In the genomic region with DNA sequence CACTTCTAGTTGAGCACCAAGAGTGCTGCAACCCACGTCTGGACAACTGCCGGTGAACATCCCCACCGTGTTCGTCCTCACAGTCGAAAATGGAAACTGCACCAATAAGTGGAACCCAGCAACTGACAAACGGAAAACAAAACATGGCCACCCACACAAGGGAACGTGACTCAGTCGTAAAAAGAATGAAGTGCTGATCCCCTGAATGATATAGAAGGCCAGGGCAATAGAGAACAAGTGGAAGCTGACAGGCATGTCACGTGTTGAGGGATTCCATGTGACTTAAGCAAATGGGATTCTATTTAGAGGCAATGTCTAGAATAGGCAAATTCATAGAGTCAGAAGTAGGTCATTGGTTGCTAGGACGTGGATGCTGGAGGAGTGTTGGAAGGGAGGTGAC, we compare ENCODE assay signal across 23 mouse cellular contexts. TPM values are rescaled to one million over a fixed set of nuclear protein-coding genes. Genes with fewer than 3 reads are reported as not detected.
DNase-seq lines count a peak whose midpoint lies in the region; ATAC-seq and TF ChIP-seq lines count a peak whose summit lies in the region.
"Had no signal": no experiment of that assay in that cellular context is flagged by ENCODE, and none has a peak within 500 bp of the region (broad histone marks: within the 10 kb centered on the region; RNA-seq: fewer than 3 reads in every experiment).

No protein-coding gene starts in this region.

- 0 out of 2 replicates have a peak overlapping the region, but pooled peaks have one; percentile 13 for H3K27ac ChIP-seq in bone marrow macrophage, adult 2 months (ENCODE audit: insufficient read depth, low read depth, low read length)
- no peak overlapping the region for H3K27ac ChIP-seq in neural tube, embryonic 15.5 days (replicated peaks)
- H3K27ac ChIP-seq: embryonic facial prominence, embryonic 10.5 days; embryonic facial prominence, embryonic 12.5 days; forebrain, embryonic 13.5 days; forebrain, embryonic 15.5 days had no signal

- 62% methylated on average over 10 of the region's 10 CpGs for WGBS in neural tube, embryonic 15.5 days

- no peak for ATAC-seq in megakaryocyte-erythroid progenitor cell, adult 5-6 weeks (replicated peaks; ENCODE audit: low FRiP score, low TSS enrichment, poor library complexity, severe bottlenecking)
- ATAC-seq in neural tube, embryonic 15.5 days (ENCODE audit: low FRiP score): no peak
- ATAC-seq: activated CD4-positive, CD25-positive, alpha-beta regulatory T cell, adult 4 months; forebrain, embryonic 13.5 days; forebrain, embryonic 15.5 days; forebrain, postnatal 0 days; Patski had no signal

- no peak for TF ChIP-seq CTCF in bone marrow macrophage, adult 2 months (IDR thresholded peaks at IDR 0.05; ENCODE audit: low read depth, low read length)

- no peak overlapping the region for H3K4me3 ChIP-seq in bone marrow macrophage, adult 2 months (ENCODE audit: insufficient read depth, low read length)
- H3K4me3 ChIP-seq in neural tube, embryonic 15.5 days (replicated peaks): no peak overlapping the region
- H3K4me3 ChIP-seq: embryonic facial prominence, embryonic 10.5 days; embryonic facial prominence, embryonic 12.5 days; forebrain, embryonic 13.5 days; forebrain, embryonic 15.5 days had no signal

- TF ChIP-seq POLR2A in bone marrow macrophage, adult 2 months (IDR thresholded peaks at IDR 0.05; ENCODE audit: borderline replicate concordance, low read depth, low read length): no peak

- no peaks in the 10 kb centered on the region for H3K27me3 ChIP-seq in neural tube, embryonic 15.5 days (replicated peaks)
- H3K27me3 ChIP-seq: embryonic facial prominence, embryonic 12.5 days; forebrain, embryonic 13.5 days; forebrain, embryonic 15.5 days; Patski had no signal

- peaks cover 34% of the 10 kb centered on the region for H3K4me1 ChIP-seq in bone marrow macrophage, adult 2 months (ENCODE audit: control insufficient read depth, insufficient read depth, low read length)
- no peaks in the 10 kb centered on the region for H3K4me1 ChIP-seq in neural tube, embryonic 15.5 days
- H3K4me1 ChIP-seq: embryonic facial prominence, embryonic 10.5 days; embryonic facial prominence, embryonic 12.5 days; forebrain, embryonic 13.5 days; forebrain, embryonic 15.5 days had no signal

- no peak overlapping the region for H3K9ac ChIP-seq in neural tube, embryonic 15.5 days (replicated peaks)
- H3K9ac ChIP-seq: embryonic facial prominence, embryonic 12.5 days; forebrain, embryonic 13.5 days; forebrain, embryonic 15.5 days; forebrain, postnatal 0 days had no signal

- no peaks in the 10 kb centered on the region for H3K9me3 ChIP-seq in neural tube, embryonic 15.5 days (replicated peaks)
- H3K9me3 ChIP-seq: embryonic facial prominence, embryonic 10.5 days; embryonic facial prominence, embryonic 12.5 days; forebrain, embryonic 13.5 days; forebrain, embryonic 15.5 days; G1E had no signal

- H3K36me3 ChIP-seq in neural tube, embryonic 15.5 days: no peaks in the 10 kb centered on the region
- H3K36me3 ChIP-seq: embryonic facial prominence, embryonic 10.5 days; embryonic facial prominence, embryonic 12.5 days; forebrain, embryonic 15.5 days; G1E had no signal

- peak; percentile 22 for DNase-seq in retina, postnatal 1 day
- DNase-seq in retina, embryonic 14.5 days (ENCODE audit: low spot score): no peak
- peak; percentile 24 to 32 for DNase-seq in right cerebral cortex, adult 2 months (ENCODE audit: low spot score in 2 of 2)
- no peak for DNase-seq in right cerebral cortex, postnatal 14 days
- DNase-seq: adrenal gland, adult 8-10 months; adrenal gland, postnatal 14 days; adrenal gland, postnatal 36 days; cerebellum, adult 11-12 months; cerebellum, adult 2 months; cerebellum, adult 9-10 months; cerebellum, postnatal 10 days; cerebellum, postnatal 25 days; forebrain, postnatal 0 days had no signal

- H3K4me2 ChIP-seq in neural tube, embryonic 15.5 days: no peak overlapping the region
- H3K4me2 ChIP-seq: embryonic facial prominence, embryonic 12.5 days; forebrain, embryonic 13.5 days; forebrain, embryonic 15.5 days had no signal

RNA-seq across cellular contexts. Expression of a gene that starts 50.6 kb away (rescaled TPM):
- not detected in 2 replicates for polyA plus RNA-seq in bone marrow macrophage, adult 2 months (2012; ENCODE audit: insufficient read depth, insufficient read length, missing spikeins)
- not detected in 2 replicates for total RNA-seq in megakaryocyte-erythroid progenitor cell, adult 5-6 weeks (2014; fragmentation: Nextera tagmentation)
- not detected in 2 replicates for total RNA-seq in megakaryocyte-erythroid progenitor cell, adult 5-6 weeks (2017)
- 2.4 and 3.6 TPM in 2 replicates for polyA plus RNA-seq in neural tube, embryonic 15.5 days (2015; fragmentation: Nextera tagmentation; extraction: Ambion mirVana)
- polyA plus RNA-seq: activated CD4-positive, CD25-positive, alpha-beta regulatory T cell, adult 4 months; G1E had no signal

Comparison
In these comparisons a context has a peak if more than half of its experiments do, and no peak if none do; other contexts are left out.
1. DNase-seq: peak in retina, postnatal 1 day (single experiment) and right cerebral cortex, adult 2 months (2 of 2); none in retina, embryonic 14.5 days (single experiment) and right cerebral cortex, postnatal 14 days (single experiment).